ENCODE assay signal across 8 mouse cellular contexts in the genomic region with DNA sequence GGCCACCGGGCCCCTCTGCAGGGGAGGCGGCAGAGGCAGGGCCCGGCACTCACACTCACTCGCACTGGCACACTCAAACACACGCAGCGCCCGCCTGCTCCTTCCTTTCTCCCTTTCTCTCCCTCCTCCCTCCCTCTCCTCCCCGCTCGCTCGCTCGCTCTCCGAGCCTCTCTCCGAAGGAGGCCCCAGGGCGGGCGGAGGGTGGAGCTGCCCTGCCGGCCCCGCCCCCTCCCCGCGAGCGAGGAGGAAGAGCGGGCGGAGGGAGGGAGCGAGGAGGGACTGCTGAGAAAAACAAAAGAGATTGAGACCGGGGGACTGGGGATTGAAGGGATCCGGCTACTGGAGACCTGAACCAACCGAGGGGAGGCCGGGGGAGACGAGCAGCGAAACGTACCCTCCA. TPM values are rescaled to one million over a fixed set of nuclear protein-coding genes. Genes with fewer than 3 reads are reported as not detected.
DNase-seq lines count a peak whose midpoint lies in the region; ATAC-seq and TF ChIP-seq lines count a peak whose summit lies in the region.

No protein-coding gene starts in this region.

- peak; percentile 96 for DNase-seq in Muller cell, postnatal 12 days (ENCODE audit: inconsistent ontology term)
- DNase-seq in cerebellum, adult 2 months = peak; percentile 84 to 91
- DNase-seq in forebrain, postnatal 0 days = peak; percentile 93
- peak; percentile 70 to 83 for DNase-seq in layer of hippocampus, postnatal 14 days (ENCODE audit: low spot score in 2 of 2)
- peak; percentile 91 for DNase-seq in lung, postnatal 36 days
- peak; percentile 78 for DNase-seq in retina, postnatal 7 days (ENCODE audit: low read depth, low spot score)
- peak; percentile 69 to 86 for DNase-seq in urinary bladder, adult 18-20 months (ENCODE audit: low spot score in 2 of 2)

- peak; percentile 56 for TF ChIP-seq POLR2A in cerebellum, adult 2 months (IDR thresholded peaks at IDR 0.05; ENCODE audit: borderline replicate concordance, insufficient read depth, low read length)

- H3K27ac ChIP-seq in cerebellum, adult 2 months (ENCODE audit: insufficient read depth, low read length) = peak overlapping the region; percentile 78
- peak overlapping the region; percentile 85 for H3K27ac ChIP-seq in forebrain, postnatal 0 days (ENCODE audit: low read depth, low read length)

- peak overlapping the region; percentile 81 for H3K9ac ChIP-seq in forebrain, postnatal 0 days

- TF ChIP-seq CTCF in cerebellum, adult 2 months (IDR thresholded peaks at IDR 0.05; ENCODE audit: borderline replicate concordance, insufficient read depth, low read depth, low read length) = no peak
- no peak for TF ChIP-seq CTCF in forebrain, postnatal 0 days (IDR thresholded peaks at IDR 0.05; ENCODE audit: low read depth)

- H3K36me3 ChIP-seq in forebrain, postnatal 0 days (ENCODE audit: insufficient read depth) = peaks cover 22% of the 10 kb centered on the region

- peak overlapping the region; percentile 86 for H3K4me3 ChIP-seq in cerebellum, adult 2 months (replicated peaks; ENCODE audit: insufficient read depth, low read depth, low read length)
- peak overlapping the region; percentile 58 for H3K4me3 ChIP-seq in forebrain, postnatal 0 days (ENCODE audit: low read depth, low read length)

- H3K4me1 ChIP-seq in cerebellum, adult 2 months (ENCODE audit: control insufficient read depth, insufficient read depth, low read length) = peaks cover 43% of the 10 kb centered on the region; the same call in 1 of the 2 replicates
- peaks cover 53% of the 10 kb centered on the region for H3K4me1 ChIP-seq in forebrain, postnatal 0 days (ENCODE audit: insufficient read depth)

- H3K9me3 ChIP-seq in forebrain, postnatal 0 days (ENCODE audit: low read length) = no peaks in the 10 kb centered on the region

- peak overlapping the region; percentile 91 for H3K4me2 ChIP-seq in forebrain, postnatal 0 days (ENCODE audit: low read depth)

- no peaks in the 10 kb centered on the region for H3K27me3 ChIP-seq in cerebellum, adult 2 months (ENCODE audit: control insufficient read depth, insufficient read depth, low read length)
- no peaks in the 10 kb centered on the region for H3K27me3 ChIP-seq in forebrain, postnatal 0 days (ENCODE audit: insufficient read depth, low read length)

- WGBS in cerebellum, adult 2 months = 3% methylated on average over 28 of the region's 30 CpGs
- WGBS in forebrain, postnatal 0 days = 1% methylated on average over 20 of the region's 30 CpGs

- ATAC-seq in forebrain, postnatal 0 days = peak; percentile 81
- peak; percentile 77 to 88 for ATAC-seq in hematopoietic stem cell, adult 5-6 weeks (replicated peaks in 1 of 2; ENCODE audit: insufficient read depth in 1 of 2, low FRiP score in 2 of 2, low TSS enrichment in 1 of 2, low read depth in 1 of 2, poor library complexity in 2 of 2, severe bottlenecking in 2 of 2)

RNA-seq across cellular contexts. Expression of gene Pprc1, which starts 5.2 kb away (rescaled TPM):
- polyA plus RNA-seq in cerebellum, adult 2 months (2012; rRNA removed) = 16.9 and 18.1 TPM in 2 replicates
- total RNA-seq in forebrain, postnatal 0 days (2014; rRNA removed) = 10.6 and 11.2 TPM in 2 replicates
- polyA plus RNA-seq in forebrain, postnatal 0 days (2015; fragmentation: Nextera tagmentation; extraction: Ambion mirVana) = 9.0 and 11.3 TPM in 2 replicates
- total RNA-seq in hematopoietic stem cell, adult 5-6 weeks (2017) = 21.3 and 24.6 TPM in 2 replicates
- 10 to 100 TPM; 23.4 to 29.0 TPM for total RNA-seq in layer of hippocampus, postnatal 14 days (2021)

RNA-seq across cellular contexts. Expression of gene Ldb1, which starts 5.5 kb away (rescaled TPM):
- polyA plus RNA-seq in cerebellum, adult 2 months (2012; rRNA removed) = 159 and 169 TPM in 2 replicates
- total RNA-seq in forebrain, postnatal 0 days (2014; rRNA removed) = 140 and 162 TPM in 2 replicates
- 82.6 and 90.4 TPM in 2 replicates for polyA plus RNA-seq in forebrain, postnatal 0 days (2015; fragmentation: Nextera tagmentation; extraction: Ambion mirVana)
- total RNA-seq in hematopoietic stem cell, adult 5-6 weeks (2017) = 184 and 203 TPM in 2 replicates
- total RNA-seq in layer of hippocampus, postnatal 14 days (2021) = 100 to 1,000 TPM in 1 of 2 experiments, 10 to 100 TPM in 1; 95.3 to 103 TPM

RNA-seq across cellular contexts. Expression of gene Hps6, which starts 36.2 kb away (rescaled TPM):
- 7.2 and 8.4 TPM in 2 replicates for polyA plus RNA-seq in cerebellum, adult 2 months (2012; rRNA removed)
- 5.3 and 7.0 TPM in 2 replicates for total RNA-seq in forebrain, postnatal 0 days (2014; rRNA removed)
- 3.6 and 4.6 TPM in 2 replicates for polyA plus RNA-seq in forebrain, postnatal 0 days (2015; fragmentation: Nextera tagmentation; extraction: Ambion mirVana)
- total RNA-seq in hematopoietic stem cell, adult 5-6 weeks (2017) = 4.1 and 4.6 TPM in 2 replicates
- 1 to 10 TPM; 4.9 to 5.9 TPM for total RNA-seq in layer of hippocampus, postnatal 14 days (2021)

RNA-seq across cellular contexts. Expression of gene Nolc1, which starts 36.2 kb away (rescaled TPM):
- 38.8 and 38.9 TPM in 2 replicates for polyA plus RNA-seq in cerebellum, adult 2 months (2012; rRNA removed)
- 38.0 and 51.6 TPM in 2 replicates for total RNA-seq in forebrain, postnatal 0 days (2014; rRNA removed)
- 49.7 and 67.3 TPM in 2 replicates for polyA plus RNA-seq in forebrain, postnatal 0 days (2015; fragmentation: Nextera tagmentation; extraction: Ambion mirVana)
- 105 and 177 TPM in 2 replicates for total RNA-seq in hematopoietic stem cell, adult 5-6 weeks (2017)
- total RNA-seq in layer of hippocampus, postnatal 14 days (2021) = 10 to 100 TPM; 39.9 to 40.7 TPM

RNA-seq across cellular contexts. Expression of gene Armh3, which starts 41.2 kb away (rescaled TPM):
- polyA plus RNA-seq in cerebellum, adult 2 months (2012; rRNA removed) = 17.7 and 18.2 TPM in 2 replicates
- 17.5 and 22.5 TPM in 2 replicates for total RNA-seq in forebrain, postnatal 0 days (2014; rRNA removed)
- 18.7 and 20.9 TPM in 2 replicates for polyA plus RNA-seq in forebrain, postnatal 0 days (2015; fragmentation: Nextera tagmentation; extraction: Ambion mirVana)
- total RNA-seq in hematopoietic stem cell, adult 5-6 weeks (2017) = 10.6 and 11.9 TPM in 2 replicates
- 10 to 100 TPM; 21.0 to 21.3 TPM for total RNA-seq in layer of hippocampus, postnatal 14 days (2021)

Comparison
In these comparisons a context has a peak if more than half of its experiments do, and no peak if none do; other contexts are left out.
1. Peak in every context shown above with its lines: DNase-seq, ATAC-seq, H3K4me3 ChIP-seq and H3K27ac ChIP-seq.